Mouse (Mus musculus) embryo, embryonic 10 days (tissue): Measurements from ENCODE around the gene Pax5.

ENCODE experiments used
- DNase-seq: peaks from one replicate; pipeline ENCODE4 v3.0.0-alpha.2; 2015; ENCODE audit warnings: low spot score

The Pax5 gene

DNA sequence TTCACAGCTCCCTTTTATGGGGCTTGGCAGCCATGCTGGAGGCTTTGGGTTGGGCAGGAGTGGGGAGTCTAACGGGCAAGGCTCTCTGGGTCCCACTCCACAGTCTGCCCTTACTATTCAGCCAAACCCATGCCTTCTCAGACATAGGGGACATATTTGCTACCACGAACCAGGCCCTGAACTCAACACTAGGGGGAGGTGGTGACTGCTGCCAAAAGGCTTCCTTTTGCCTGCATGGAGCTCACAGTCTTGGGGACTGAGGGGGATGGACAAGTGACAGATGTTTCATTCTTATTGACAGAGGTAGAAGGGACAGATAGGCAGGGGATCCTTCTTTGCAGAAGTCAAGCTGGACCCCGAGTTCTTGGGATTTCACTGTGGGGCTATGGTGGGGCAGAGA, 42.1 kb downstream of the Pax5 start:
- no peak for DNase-seq

DNA sequence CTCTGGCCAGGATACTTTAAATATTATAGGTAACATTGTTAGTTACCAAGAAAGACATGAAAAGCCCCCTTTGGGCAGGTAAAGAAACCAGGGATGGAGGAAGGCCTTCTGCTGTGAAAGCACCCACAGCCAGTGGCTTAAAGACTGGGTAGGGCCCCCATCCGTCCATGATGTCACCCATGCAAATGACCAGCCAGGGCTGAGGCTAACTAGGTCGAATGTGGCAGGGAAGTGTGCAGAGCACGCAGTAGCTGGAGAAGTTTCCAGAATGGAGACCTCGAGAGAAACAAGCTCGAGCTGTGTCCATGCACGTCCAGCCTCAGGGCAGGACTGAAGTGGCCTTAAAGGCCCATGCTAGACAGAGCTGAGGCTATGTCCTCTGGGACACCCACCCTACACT, 42.9 kb downstream of the Pax5 start:
- DNase-seq, result no peak

DNA sequence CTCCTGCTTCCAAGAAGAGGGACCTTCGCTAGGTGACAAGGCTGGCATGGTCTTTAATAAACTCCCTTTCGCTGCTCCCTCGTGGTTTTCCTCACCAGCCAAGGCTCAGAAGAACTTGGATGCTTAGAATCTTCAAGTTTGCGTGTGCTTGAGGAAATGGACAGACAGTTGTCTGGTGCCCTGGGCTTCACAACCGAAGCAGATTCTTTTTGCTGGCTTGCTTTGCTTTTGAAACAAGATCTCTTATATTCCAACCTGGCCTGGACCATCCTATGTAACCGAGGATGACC, 45.6 kb downstream of the Pax5 start:
- DNase-seq, result no peak

DNA sequence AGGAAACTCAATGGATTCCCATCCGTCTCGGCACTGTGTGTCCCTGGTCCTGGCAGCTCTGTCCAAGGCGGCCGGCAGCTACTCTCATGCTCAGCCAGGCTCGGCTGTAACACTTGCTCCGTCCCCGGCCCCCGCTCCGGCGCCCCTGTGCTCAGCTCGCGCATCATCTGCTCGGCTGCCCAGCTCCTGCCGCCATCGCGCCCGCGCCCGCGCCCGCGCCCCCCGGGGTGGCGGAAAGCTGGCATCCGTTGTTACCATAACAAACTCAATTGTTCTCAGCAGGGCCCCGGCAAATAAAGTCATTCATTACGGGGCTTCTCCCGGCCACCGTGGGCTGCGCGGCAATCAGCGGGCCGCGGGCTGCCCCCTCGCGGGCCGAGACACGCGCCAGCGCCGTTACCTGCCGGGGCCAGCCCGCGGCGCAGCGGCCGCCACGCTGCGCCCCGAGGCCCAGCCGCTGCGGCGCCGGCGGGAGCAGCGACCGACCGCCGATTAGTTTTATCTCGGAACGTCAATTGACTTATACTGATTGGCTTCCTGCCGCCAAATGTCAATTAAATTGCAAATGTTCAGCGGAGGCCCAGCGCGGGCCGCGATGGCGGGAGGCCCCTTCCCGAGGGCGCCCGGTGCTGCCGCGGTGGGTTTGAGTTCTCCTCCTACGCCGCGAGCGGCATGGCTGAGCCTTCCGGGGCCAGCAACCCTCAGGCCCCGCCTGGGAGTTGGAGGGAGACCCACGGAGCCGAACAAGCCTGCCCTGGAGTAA, 46.1 kb downstream of the Pax5 start:
- DNase-seq, result peak; percentile 73

DNA sequence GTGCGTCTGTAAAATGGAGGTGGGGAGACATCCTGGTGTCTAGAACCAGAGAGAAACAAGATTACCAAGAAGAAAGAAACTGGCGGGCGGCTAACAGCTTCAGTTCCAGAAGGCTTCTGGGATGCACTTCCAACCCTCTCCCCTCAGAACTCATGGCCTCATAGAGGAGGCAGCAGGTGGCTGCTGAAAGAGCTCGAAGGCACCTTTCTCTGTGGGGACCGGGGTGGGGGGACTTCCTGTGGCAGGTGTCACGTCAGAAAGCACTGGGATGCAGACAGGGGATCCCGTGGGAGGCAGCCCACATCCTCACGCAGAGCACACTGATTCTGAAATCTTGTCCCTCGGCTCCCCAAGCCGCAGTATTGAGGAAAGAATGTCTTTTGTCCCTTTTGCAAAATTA, 46.8 kb downstream of the Pax5 start:
- no peak for DNase-seq

DNA sequence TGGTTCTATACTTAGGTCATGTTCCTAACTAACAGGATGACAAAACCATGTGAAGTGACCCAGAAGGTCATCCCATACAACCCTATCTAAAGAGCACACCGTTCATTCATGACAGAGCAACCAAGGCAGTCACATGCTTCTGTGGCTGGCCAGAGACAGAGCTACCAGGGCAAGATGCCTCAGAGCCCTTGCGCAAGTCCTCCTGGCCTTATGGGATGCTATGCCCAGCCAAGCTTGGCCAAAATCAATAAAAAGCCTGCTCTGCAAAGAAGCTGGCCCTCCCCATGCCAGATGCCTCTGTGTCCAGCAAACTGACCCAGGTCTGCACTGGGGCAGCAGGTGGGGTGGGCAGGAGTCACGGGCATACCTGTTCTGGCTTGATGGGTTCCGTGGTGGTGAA, 65.1 kb downstream of the Pax5 start:
- no peak for DNase-seq

DNA sequence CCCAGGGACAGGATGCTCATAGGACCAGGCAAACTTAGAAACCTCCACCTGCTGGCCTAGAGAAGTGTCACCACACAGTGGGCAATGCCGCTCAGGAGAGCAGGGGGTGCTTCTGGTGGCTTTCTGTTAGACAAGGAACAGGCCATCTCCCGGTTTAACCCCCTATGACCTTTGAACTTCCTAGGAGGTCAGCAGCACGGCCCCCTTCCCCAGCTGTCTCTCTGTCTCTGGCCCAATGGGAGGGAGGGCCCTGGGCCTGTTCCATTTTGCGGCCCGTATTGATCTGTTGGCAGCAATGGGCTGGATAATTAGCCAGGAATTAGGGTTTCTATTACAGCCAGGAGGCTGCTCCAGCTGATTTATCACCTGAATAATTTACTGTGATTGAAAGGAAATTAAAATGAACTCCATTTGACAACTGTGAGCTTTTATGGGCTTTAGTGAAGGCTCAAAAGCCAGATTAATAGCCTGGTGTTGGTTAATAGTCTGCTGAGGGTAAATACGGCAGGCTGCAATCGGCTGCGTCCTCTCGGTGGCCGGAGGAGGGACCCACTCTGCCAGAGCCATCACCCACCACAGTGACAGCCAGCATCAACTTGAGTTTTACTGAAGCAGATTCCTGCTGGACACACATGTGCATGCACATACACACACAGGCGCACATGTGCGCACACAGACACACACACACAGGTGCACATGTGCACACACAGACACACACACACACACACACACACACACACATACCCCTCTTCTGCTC, 68.3 kb downstream of the Pax5 start:
- peak; percentile 56 for DNase-seq

DNA sequence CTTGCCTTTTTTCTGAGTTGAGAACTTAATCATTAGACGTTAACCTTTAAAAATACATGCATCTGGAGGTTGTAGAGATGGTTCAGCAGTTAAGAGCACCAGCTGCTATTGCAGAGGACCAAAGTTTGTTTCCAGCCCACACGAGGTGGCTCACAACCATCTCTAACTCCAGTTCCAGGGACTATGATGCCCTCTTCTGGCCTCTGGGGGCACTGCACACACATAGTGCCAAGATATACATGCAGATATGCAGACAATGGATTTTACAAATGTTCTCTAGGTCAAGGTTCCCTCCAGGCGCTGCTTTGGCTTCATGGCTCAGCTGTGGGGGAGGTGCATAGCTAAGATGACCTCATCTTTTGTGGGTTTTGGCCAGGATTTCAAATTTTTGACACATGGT, 74.7 kb downstream of the Pax5 start:
- DNase-seq, result no peak

DNA sequence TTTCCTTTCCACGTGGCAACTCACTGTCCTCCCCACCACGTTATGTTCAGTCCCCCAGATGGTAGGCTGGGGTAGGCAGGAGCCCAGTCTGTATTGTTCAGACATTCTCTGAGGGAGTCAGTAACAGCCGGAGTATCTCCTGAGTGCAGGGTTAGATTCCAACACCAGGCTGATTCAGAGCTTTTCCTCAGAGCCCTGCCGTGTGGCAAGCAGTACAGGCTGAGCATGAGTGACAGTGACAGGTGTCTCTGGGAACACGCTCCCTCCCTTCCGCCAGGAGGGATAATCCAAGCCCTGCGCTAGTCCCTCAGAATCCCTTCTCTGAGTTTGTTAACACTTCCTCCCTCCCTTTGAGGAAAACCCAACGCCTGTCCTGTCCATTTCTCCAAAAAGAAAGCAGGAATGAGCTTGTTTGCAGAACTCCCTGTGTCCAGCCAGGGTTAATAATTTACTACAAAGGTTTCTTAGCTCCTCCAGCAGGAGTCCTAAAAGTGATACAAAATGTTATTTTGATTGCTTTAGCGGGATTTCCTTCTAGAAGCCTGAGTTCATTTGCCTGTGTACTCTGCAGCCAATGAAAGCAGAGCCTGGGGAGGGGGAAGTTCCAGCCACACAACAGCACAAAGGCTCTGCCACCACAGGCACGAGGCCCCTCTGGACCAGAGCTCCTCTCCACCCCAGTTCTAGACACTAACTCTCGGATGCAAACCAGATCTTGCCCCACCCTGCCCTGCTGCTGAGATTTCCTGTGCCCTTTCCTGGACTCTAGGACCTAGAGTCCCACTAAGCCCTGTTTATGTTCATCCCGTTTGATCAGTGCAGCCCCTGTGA, 76.4 kb downstream of the Pax5 start:
- DNase-seq, result peak; percentile 23

DNA sequence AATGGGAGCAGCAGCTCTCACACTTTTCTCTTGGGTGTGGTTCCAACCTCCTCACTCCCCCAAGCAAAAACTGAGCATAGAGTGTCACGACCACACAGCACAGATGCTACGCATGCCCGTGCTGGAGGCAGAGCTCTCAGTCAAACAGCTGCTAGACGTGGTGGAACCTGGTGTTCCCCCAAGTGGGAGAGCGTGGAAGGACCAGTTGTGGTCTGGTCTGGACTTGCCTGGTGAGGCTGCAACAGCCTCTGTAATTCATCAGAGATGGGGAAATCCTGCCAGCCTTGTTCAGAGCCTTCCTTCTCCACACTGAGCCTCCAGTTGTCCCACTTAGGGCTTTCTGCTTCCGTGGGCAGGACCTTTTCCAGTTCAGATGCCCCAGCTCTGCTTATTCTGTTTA, 80.2 kb downstream of the Pax5 start:
- DNase-seq, result no peak

DNA sequence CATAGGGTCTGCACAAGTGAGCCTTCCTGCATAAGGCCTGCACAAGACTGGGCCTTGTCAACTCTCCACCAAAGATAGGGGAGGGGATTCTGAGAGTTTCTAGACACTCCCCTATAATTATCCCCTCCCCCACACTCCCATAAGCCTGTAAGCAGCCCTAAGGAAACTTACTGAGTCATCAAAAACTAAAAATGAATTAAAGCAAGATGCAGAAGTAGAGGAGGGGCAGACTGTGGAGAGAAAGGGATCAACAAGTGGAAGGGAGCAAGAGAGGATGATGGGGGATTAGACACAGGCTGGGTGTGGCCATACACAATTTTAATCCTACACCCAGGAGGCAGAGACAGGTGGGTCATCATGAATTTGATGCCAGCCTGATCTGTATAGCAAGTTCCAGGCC, 82.4 kb downstream of the Pax5 start:
- DNase-seq, result no peak

DNA sequence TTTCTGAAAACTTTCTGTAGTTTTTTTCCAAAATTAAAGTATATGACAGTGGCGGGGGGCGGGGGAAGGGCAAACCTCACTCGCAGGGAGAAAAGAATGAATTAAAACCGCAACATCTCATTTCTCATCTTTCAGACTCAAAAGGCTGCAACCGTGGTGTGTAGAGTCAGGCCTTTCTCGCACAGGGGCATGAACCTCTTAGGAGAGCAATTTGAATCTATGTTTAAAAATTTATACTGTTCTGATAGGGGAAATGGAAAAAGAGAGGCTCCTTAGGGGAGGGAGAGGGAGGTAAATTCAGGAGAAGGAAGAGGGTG, 85.2 kb downstream of the Pax5 start:
- no peak for DNase-seq

DNA sequence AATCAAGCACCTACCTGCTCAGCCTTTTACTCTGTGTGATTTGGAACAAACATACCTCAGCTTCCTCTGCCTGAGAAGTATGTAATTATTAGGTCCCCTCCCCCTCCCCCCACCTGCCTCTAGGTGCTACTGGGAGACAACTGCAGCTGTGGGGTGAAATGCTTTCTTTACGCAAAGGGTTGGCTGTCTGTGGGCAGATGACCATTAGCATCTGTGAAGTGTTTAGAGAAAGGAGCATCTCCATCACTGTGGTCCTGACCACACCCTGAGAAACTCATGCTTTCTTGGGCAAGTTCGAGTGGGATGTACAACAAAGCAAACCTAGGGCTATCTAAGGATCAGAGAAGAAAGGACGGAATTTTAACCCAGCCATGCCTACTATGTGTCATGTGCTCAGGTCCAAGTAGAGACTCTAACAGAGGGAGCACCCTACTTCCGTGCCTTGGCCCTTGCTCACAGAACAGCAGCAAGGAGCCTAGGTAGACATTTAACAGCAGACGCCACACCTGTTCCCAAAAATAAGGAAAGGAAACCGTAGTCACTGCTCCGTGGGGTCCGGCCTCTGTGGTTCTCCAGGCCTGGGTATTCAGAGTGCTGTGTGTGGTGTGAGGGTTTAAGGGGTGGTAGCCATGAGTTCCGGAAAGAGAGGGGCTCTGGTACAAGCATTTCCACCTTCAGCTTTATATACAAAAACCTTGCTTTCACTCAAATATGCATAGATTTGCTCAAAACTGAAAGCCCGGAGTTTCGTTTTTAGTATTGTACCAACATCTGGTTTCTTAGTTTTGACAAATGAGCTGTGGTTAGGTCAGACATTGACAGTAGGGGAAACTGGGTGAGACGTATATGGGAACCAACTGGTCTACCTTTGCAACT, 85.8 kb downstream of the Pax5 start:
- no peak for DNase-seq

DNA sequence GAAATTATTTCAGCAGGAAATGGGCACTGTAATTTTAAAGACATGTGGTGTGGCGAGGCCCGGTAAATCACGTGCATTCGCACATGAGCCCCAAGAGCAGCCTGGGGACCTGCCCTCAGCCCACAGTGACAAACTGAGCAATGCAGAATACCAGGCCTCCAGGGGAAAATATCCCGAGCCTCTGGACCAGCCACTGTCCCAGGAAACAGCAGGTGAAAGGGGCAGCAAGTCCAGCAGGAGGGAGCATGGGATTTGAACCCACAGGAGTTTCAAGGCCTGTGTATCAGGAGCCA, 86.9 kb downstream of the Pax5 start:
- no peak for DNase-seq

DNA sequence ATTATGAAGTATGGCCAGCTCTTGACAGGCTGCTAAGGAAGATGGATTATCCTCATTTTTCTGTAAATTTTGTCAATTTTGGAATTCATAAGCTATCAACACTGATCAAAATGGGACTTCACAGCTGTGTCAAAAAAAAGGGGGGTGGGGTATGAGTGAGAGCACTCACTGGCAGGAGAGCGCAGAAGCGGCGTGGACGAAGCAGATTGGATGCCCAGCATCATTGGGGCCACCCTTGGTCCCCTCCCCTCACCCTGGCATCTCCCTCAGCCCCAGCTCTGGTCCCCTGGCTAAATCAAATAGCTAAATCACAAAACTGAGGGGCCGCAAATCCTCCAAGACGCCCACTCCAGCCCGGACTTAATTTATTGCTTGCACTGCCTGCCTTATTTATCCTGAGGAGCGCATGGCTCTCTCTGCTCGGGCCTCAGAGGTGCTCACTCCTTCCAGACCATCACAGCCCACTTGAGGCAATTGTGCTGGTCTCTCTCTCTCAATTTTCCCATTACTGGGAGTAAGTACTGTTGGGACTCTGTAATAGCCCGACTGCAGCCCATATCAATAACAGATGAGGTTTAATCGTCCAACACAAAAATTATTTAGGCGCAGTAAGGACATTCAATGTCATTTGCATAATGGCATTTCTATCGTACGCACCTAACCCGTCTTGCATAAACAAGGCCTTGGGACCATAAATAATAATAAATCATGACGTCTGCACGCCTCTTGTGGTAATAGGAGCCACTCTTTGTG, 87.4 kb downstream of the Pax5 start:
- DNase-seq, result no peak

DNA sequence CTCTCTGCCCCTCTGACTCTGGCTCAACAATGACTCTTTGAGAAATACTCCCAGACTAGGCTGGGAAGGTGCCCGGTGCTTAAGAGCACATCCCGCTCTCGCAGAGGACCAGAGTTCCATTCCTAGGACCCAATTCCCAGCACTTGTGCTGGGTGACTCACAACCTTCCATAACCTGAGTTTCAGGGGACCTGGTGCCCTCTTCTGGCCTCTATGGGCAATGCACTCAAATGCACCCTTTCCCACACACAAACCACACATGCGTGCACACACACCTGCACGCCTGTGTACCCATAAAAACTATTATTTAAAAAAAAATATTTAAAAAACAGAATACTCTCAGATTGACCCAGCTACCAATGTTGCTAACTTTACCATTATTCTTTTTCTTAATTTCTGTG, 90.0 kb downstream of the Pax5 start:
- DNase-seq, result no peak

DNA sequence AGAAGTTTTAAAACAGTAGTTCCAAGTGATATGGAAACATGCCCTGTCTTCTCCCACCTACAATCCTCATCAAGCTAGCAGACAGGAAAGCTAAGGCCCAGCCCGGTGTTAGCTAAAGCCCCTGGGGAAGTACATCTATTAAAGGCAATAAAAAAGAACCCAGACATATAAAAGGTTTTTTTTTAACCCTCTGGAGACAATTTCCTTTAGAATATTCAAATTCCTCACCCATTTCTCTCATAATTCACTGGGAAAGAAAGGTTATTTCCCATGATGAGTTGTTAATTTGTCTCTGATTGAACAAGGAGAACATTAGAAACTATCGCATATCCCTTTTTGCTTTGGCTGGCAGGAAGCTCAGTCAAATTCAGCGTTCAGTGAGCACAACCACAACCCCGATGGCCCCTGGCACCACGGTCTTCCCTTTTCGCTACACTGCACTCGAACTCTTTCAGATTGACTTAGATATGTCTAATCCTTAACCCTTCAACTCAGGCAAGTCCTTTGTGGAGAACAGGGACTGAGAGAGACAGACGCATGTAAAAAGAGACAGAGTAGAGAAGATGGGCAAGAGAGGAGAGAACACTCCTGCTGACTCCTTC, 96.1 kb downstream of the Pax5 start:
- no peak for DNase-seq

DNA sequence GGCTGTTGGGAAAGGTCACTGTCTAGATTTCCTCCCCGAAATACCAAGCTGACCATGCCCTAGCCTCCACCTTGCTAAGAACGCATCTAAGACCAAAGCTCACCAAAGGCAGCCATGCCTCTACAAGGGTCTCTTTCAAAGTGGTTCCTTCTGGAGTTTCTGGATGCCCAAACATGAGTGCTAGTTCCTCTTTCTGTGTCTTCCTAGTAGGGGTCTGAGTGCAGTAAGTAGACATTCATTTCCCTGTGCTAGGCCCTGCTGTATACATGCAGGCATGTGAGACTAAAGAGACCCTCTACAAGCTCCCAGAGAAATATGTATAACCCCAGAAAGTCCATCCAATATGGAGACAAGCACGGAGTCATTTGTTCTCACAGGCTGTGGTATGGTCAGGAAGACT, 97.9 kb downstream of the Pax5 start:
- no peak for DNase-seq

DNA sequence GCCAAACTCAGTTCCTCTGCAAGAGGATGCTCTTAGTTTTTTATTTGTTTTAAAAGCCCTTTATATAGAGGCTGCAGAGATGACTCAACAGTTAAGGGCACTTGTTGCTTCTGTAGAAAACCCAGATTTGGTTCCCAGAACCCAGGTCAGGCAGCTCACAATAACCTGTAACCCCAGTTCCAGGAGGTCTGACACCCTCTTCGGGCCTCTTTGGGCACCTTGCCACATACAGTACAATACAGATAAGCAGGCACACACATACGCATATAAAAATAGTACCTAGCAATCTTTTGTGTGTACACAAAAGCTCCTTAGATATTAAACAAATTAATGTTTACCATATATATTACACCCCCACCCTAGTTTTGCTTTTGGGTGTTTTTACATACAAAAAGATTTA, 104.8 kb downstream of the Pax5 start:
- DNase-seq, result no peak

DNA sequence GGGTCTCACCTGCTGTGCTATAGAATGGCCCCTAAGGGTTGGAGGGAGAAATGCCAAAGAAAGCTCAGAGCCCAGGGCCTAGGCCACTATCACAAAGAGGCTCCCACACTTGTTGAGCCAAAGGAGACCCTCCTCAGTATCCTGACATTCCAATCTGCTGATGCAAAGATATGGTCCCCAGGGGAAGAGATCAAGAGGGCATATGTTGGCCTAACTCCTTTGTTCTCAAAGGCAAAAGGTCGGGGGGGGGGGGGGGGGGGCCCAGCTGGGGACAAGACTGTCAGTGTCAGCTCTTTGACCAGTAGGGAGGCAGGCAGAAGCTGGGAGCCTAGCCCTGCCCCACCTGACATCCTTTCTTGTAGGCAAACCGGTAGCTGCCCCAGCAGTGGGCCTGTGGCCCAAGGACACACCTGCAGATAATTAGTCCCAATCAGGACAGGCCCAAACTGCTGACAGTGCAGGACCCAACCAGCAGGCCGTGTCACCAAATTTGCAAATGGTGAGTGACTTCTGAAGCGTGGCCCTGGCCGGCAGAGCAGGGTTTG, 108.0 kb downstream of the Pax5 start:
- peak; percentile 51 for DNase-seq

DNA sequence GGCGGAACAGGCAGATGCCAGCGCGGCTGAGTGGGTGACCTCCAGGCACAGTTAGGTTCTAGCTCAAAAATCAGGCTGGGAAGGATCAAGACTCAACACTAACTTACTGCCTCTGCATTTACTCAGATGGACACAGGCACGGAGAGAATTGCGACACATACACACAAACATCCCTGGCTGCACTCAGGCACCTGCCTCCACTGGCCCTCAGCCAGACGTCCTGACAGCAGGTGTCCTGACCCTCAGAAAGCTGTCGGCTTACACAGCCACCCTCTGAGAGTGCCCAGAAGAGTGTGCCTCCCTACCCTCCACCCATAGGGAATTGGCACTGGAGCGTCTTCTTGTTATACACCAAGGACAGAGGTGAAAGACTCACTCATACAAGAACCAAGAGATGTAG, 108.9 kb downstream of the Pax5 start:
- no peak for DNase-seq
